Mouse (Mus musculus): ENCODE measurements around the gene Hspg2. TPM values are rescaled to one million over a fixed set of nuclear protein-coding genes. Genes with fewer than 3 reads are reported as not detected.

Gene Hspg2
- polyA plus RNA-seq, 1 experiment from 2014 or later: 44.1 TPM

GRCm38 (mm10) chr4:137466991-137467390 lies 1.6 kb upstream of the Hspg2 start:
- peaks cover 31% of the 10 kb centered on the region for H3K4me1 ChIP-seq (ENCODE audit: control insufficient read depth, insufficient read depth, low read length)
- H3K27ac ChIP-seq (ENCODE audit: low read length): peak overlapping the region; percentile 77; the same call in 1 of the 2 replicates
- no peaks in the 10 kb centered on the region for H3K27me3 ChIP-seq (ENCODE audit: control insufficient read depth, insufficient read depth, low read length)
- ATAC-seq (ENCODE audit: insufficient number of reproducible peaks, insufficient read depth, low FRiP score, low read depth): no peak
- H3K4me3 ChIP-seq (ENCODE audit: low read depth, low read length): no peak overlapping the region
- no peak overlapping the region for H3K4me2 ChIP-seq (replicated peaks; ENCODE audit: low read depth, low read length)
- 74% methylated on average over 4 of the region's 4 CpGs for WGBS
- H3K36me3 ChIP-seq (ENCODE audit: control insufficient read depth, insufficient read depth, low read length): no peaks in the 10 kb centered on the region
- H3K9me3 ChIP-seq (ENCODE audit: control insufficient read depth, low read depth, low read length): no peaks in the 10 kb centered on the region
- no peak overlapping the region for H3K9ac ChIP-seq (replicated peaks; ENCODE audit: low read depth, low read length)

GRCm38 (mm10) chr4:137467525-137467924 lies 1.0 kb upstream of the Hspg2 start:
- Histone ChIP-seq H3K4me1 (ENCODE audit: control insufficient read depth, insufficient read depth, low read length) (peaks cover 31% of the 10 kb centered on the region), H3K4me3 (ENCODE audit: low read depth, low read length) (no peak overlapping the region), H3K36me3 (ENCODE audit: control insufficient read depth, insufficient read depth, low read length) (no peaks in the 10 kb centered on the region), H3K9me3 (ENCODE audit: control insufficient read depth, low read depth, low read length) (no peaks in the 10 kb centered on the region), H3K27ac (ENCODE audit: low read length) (peak overlapping the region; percentile 77; the same call in 1 of the 2 replicates), H3K9ac (replicated peaks; ENCODE audit: low read depth, low read length) (no peak overlapping the region), H3K27me3 (ENCODE audit: control insufficient read depth, insufficient read depth, low read length) (no peaks in the 10 kb centered on the region), H3K4me2 (replicated peaks; ENCODE audit: low read depth, low read length) (no peak overlapping the region)
- 90% methylated on average over 2 of the region's 2 CpGs for WGBS
- ATAC-seq (ENCODE audit: insufficient number of reproducible peaks, insufficient read depth, low FRiP score, low read depth): no peak

DNA sequence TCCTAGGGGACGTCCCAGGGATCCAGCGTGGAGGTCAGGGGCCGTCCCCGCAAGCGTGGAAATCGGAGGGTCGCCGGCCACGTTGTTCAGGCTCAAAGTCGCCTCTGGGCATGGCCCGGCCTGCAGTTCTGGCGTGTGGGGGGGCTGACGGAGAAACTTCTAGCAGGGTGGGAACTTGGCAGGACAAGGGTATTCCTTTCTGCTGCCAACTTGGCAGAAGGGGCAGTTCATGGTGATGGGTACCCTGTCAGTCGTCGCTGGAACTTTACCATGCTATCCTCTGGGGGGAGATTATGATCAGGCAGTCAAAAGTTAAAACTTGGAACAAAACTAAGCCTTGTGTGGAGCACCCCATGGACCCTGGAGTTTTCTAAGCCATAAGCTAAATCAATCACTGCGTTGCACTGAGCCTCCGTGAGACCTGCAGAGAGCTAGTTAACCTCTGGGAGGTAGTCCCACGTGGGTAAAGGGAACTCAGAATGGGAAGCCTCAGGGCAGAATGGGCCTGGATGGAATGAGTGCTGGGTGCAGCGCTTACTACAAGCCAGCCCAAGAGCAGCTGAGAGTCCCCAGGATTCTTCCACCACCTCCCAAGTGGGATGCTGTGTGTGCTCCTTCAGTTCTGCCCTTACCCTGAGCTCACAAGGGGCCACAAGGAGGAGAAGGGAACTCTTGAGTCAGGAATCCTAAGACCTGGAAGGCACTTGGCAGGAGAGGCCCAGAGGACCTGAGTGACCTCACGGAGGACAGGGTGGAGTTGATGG lies 694 bp downstream of the Hspg2 start:
- 2% methylated on average over 20 of the region's 20 CpGs for WGBS
- Histone ChIP-seq H3K4me2 (replicated peaks; ENCODE audit: low read depth, low read length) (peak overlapping the region; percentile 84), H3K36me3 (ENCODE audit: control insufficient read depth, insufficient read depth, low read length) (no peaks in the 10 kb centered on the region), H3K27ac (ENCODE audit: low read length) (peak overlapping the region; percentile 76), H3K4me1 (ENCODE audit: control insufficient read depth, insufficient read depth, low read length) (peaks cover 43% of the 10 kb centered on the region), H3K9me3 (ENCODE audit: control insufficient read depth, low read depth, low read length) (no peaks in the 10 kb centered on the region), H3K4me3 (ENCODE audit: low read depth, low read length) (peak overlapping the region; percentile 88), H3K9ac (replicated peaks; ENCODE audit: low read depth, low read length) (peak overlapping the region; percentile 86), H3K27me3 (ENCODE audit: control insufficient read depth, insufficient read depth, low read length) (no peaks in the 10 kb centered on the region)
- no peak for ATAC-seq (ENCODE audit: insufficient number of reproducible peaks, insufficient read depth, low FRiP score, low read depth)

- WGBS: 46% methylated on average over 15 of the region's 15 CpGs
- Histone ChIP-seq H3K27me3 (ENCODE audit: control insufficient read depth, insufficient read depth, low read length) (no peaks in the 10 kb centered on the region), H3K9me3 (ENCODE audit: control insufficient read depth, low read depth, low read length) (no peaks in the 10 kb centered on the region), H3K27ac (ENCODE audit: low read length) (peak overlapping the region; percentile 76), H3K4me3 (ENCODE audit: low read depth, low read length) (peak overlapping the region; percentile 88), H3K36me3 (ENCODE audit: control insufficient read depth, insufficient read depth, low read length) (no peaks in the 10 kb centered on the region), H3K4me2 (replicated peaks; ENCODE audit: low read depth, low read length) (peak overlapping the region; percentile 84), H3K9ac (replicated peaks; ENCODE audit: low read depth, low read length) (peak overlapping the region; percentile 86), H3K4me1 (ENCODE audit: control insufficient read depth, insufficient read depth, low read length) (peaks cover 46% of the 10 kb centered on the region)
- ATAC-seq (ENCODE audit: insufficient number of reproducible peaks, insufficient read depth, low FRiP score, low read depth): no peak
Observed at GRCm38 (mm10) chr4:137469845-137470692, 1.5 kb downstream of the Hspg2 start.

DNA sequence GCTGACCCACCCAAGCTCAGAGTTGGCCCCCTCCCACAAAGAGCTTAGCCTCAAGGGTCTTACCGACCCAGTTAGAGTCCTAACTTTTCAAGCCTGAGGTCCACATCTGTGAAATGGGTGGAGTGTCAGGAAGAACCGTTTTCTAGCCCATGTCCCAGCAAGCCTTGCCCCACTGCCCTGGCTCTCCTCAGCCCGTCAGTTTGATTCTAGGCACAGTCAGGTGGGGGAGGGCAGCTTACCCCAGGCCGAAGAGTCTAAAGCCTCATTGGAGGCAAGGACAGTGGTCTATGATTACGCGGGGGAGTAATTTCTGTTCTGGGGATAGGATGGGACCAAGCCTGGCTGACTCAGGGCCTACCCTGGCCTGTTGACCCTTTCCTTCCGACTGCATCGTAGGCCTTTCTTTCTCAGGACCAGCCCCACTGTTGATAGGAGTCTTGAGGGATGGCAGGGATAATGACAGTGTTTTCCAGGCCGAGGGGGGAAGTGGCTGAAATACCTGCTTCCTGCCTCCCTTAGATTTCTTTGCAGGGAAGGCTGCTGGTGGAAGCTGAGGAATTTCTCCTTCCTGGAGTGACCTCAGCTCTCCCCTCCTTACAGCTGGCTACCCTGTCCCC lies 2.2 kb downstream of the Hspg2 start:
- H3K4me2 ChIP-seq (replicated peaks; ENCODE audit: low read depth, low read length): peak overlapping the region; percentile 84

GRCm38 (mm10) chr4:137471326-137471725 lies 2.8 kb downstream of the Hspg2 start:
- Histone ChIP-seq H3K4me2 (replicated peaks; ENCODE audit: low read depth, low read length) (peak overlapping the region; percentile 84), H3K9me3 (ENCODE audit: control insufficient read depth, low read depth, low read length) (no peaks in the 10 kb centered on the region), H3K4me1 (ENCODE audit: control insufficient read depth, insufficient read depth, low read length) (peaks cover 55% of the 10 kb centered on the region), H3K27ac (ENCODE audit: low read length) (peak overlapping the region; percentile 45), H3K27me3 (ENCODE audit: control insufficient read depth, insufficient read depth, low read length) (no peaks in the 10 kb centered on the region), H3K4me3 (ENCODE audit: low read depth, low read length) (no peak overlapping the region), H3K9ac (replicated peaks; ENCODE audit: low read depth, low read length) (no peak overlapping the region), H3K36me3 (ENCODE audit: control insufficient read depth, insufficient read depth, low read length) (no peaks in the 10 kb centered on the region)
- ATAC-seq (ENCODE audit: insufficient number of reproducible peaks, insufficient read depth, low FRiP score, low read depth): no peak
- WGBS: 49% methylated on average over 8 of the region's 8 CpGs

More for the DNA sequence above, 2.2 kb downstream of the Hspg2 start:
- Histone ChIP-seq H3K36me3 (ENCODE audit: control insufficient read depth, insufficient read depth, low read length) (no peaks in the 10 kb centered on the region), H3K9me3 (ENCODE audit: control insufficient read depth, low read depth, low read length) (no peaks in the 10 kb centered on the region), H3K27ac (ENCODE audit: low read length) (peak overlapping the region; percentile 45), H3K4me3 (ENCODE audit: low read depth, low read length) (peak overlapping the region; percentile 88; the same call in 1 of the 2 replicates), H3K4me1 (ENCODE audit: control insufficient read depth, insufficient read depth, low read length) (peaks cover 50% of the 10 kb centered on the region), H3K9ac (replicated peaks; ENCODE audit: low read depth, low read length) (peak overlapping the region; percentile 86; the same call in 1 of the 2 replicates), H3K27me3 (ENCODE audit: control insufficient read depth, insufficient read depth, low read length) (no peaks in the 10 kb centered on the region)
- WGBS: 47% methylated on average over 9 of the region's 9 CpGs
- no peak for ATAC-seq (ENCODE audit: insufficient number of reproducible peaks, insufficient read depth, low FRiP score, low read depth)

- Histone ChIP-seq H3K36me3 (ENCODE audit: control insufficient read depth, insufficient read depth, low read length) (no peaks in the 10 kb centered on the region), H3K9ac (replicated peaks; ENCODE audit: low read depth, low read length) (no peak overlapping the region), H3K27ac (ENCODE audit: low read length) (no peak overlapping the region; the same call in 1 of the 2 replicates), H3K4me2 (replicated peaks; ENCODE audit: low read depth, low read length) (peak overlapping the region; percentile 22), H3K4me1 (ENCODE audit: control insufficient read depth, insufficient read depth, low read length) (peaks cover 65% of the 10 kb centered on the region), H3K9me3 (ENCODE audit: control insufficient read depth, low read depth, low read length) (no peaks in the 10 kb centered on the region), H3K4me3 (ENCODE audit: low read depth, low read length) (no peak overlapping the region), H3K27me3 (ENCODE audit: control insufficient read depth, insufficient read depth, low read length) (no peaks in the 10 kb centered on the region)
- ATAC-seq (ENCODE audit: insufficient number of reproducible peaks, insufficient read depth, low FRiP score, low read depth): no peak
- 76% methylated on average over 8 of the region's 8 CpGs for WGBS
Observed at GRCm38 (mm10) chr4:137473240-137473639, 4.7 kb downstream of the Hspg2 start.

DNA sequence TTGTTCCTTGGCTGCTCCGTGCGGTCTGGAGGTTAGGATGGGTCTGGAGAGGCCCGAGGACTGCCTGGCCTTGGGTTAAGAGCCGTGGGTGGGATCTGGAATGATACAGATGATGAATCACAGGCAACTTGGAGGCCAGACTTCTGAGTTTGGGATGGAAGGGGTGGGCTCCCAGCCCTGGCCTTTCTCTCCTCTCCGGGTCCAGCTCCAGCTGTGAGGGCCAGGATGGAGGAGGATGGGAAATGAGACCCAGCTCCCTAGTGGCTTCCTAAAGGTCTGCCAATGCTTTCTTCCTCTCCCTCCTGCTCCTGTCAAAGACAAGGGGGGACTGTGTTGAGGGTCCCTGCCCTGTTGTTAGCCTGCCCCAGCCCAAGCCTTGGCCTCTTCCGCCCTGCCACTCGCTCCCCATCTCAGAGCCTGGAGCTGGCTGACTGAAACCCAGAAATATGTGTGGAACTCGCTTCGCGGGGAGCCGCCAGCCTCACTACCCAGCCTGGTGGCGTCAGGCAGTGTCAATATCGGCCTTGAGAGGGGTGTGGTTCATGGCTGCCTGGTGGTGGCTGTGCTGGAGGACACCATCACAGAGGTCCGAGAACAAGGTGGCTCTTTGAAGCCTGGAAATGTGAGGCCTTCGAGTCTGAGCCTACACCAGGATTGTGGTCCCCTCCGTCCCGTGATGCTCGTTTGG lies 5.3 kb downstream of the Hspg2 start:
- H3K4me3 ChIP-seq (ENCODE audit: low read depth, low read length): no peak overlapping the region
- no peak for ATAC-seq (ENCODE audit: insufficient number of reproducible peaks, insufficient read depth, low FRiP score, low read depth)
- H3K4me1 ChIP-seq (ENCODE audit: control insufficient read depth, insufficient read depth, low read length): peaks cover 71% of the 10 kb centered on the region
- no peak overlapping the region for H3K9ac ChIP-seq (replicated peaks; ENCODE audit: low read depth, low read length)
- no peaks in the 10 kb centered on the region for H3K27me3 ChIP-seq (ENCODE audit: control insufficient read depth, insufficient read depth, low read length)
- H3K27ac ChIP-seq (ENCODE audit: low read length): peak overlapping the region; percentile 58
- H3K36me3 ChIP-seq (ENCODE audit: control insufficient read depth, insufficient read depth, low read length): no peaks in the 10 kb centered on the region
- WGBS: 47% methylated on average over 18 of the region's 18 CpGs
- no peaks in the 10 kb centered on the region for H3K9me3 ChIP-seq (ENCODE audit: control insufficient read depth, low read depth, low read length)
- H3K4me2 ChIP-seq (replicated peaks; ENCODE audit: low read depth, low read length): peak overlapping the region; percentile 22
